Mouse (Mus musculus) thymus, postnatal 10 days (tissue): ENCODE results near the gene Acap2.

Experiments used
- DNase-seq, 2 experiments: peaks; one replicate each; pipeline ENCODE4 v3.0.0; 2021; ENCODE audit warnings: low spot score in 2 of 2

The Acap2 gene

GRCm38 (mm10) chr16:31047186-31047898 is 153.7 kb downstream of the Acap2 start:
- DNase-seq = no peak

DNA sequence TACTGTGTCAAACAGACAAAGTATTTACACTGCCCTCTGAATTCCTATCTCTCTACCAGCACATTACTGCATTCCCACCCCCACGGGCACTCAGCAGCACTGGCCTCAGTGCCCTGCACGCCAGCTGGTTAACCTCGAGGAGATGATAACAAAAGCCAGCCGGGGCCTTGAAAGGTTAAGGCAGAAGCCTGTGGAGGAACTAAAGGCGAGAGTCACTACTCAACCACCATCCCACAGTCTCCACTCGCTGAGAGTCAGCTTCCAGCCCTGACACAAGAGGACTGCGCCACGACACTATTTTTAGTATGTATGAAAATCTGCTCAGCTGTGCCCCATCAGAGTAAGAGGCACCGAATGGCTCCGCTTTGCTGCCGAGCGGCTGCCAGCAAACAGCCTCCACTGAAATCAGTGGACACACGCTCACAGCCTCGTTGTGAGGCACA is 154.8 kb downstream of the Acap2 start:
- no peak for DNase-seq

- no peak for DNase-seq
Observed at GRCm38 (mm10) chr16:31045211-31045610, 155.8 kb downstream of the Acap2 start.

DNA sequence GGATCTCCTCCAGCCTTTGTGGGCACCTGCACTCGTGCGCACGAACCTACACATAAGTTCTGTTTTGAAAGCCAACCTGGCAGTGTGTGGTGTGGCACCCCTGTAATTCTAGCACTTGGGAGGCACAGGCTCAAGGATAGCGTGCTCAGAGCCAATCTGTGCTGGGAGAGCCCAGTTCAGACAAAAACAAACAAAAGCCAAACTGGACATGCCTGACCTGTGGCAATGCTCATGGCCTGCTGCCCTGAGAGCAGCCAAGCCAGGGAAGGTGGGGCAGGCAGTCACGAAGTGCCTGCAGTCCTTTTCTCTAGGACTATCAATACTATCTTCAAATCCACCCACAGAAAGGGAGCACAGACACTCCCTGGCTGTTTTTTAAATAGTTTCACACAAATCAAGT is 157.9 kb downstream of the Acap2 start:
- no peak for DNase-seq
